Mouse (Mus musculus): ENCODE results near the gene Olfr1154. TPM values are rescaled to one million over a fixed set of nuclear protein-coding genes. Genes with fewer than 3 reads are reported as not detected.

The Olfr1154 gene
- not detected in 2 replicates for polyA plus RNA-seq (2015; fragmentation: Nextera tagmentation; extraction: Ambion mirVana)

DNA sequence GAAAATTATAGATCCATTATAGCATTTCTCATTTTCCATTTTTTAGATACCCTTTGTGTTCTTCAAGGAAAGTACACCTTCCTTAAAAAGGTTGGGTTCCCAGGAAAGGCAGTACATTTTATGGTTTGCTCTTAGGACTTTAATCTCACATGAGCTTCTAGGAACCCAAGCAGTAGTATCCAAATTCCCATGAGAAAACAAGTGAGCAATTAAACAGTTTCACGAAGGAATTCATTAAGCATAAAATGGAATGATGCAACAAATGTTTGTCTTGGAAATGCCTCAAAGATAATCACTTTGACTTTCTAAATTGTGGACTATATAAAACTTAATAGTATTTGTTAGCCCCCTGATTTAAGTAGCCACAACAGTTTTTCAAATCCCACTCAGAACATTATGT is at the start of gene Olfr1154:
TSS of gene Olfr1154 (minus strand) at position 101 of the 400 bp plus-strand sequence.
- no peak within 1 kb of the TSS for H3K9ac ChIP-seq (ENCODE audit: low read length)
- H3K27me3 ChIP-seq (ENCODE audit: control insufficient read depth, insufficient read depth, low read depth, low read length) = no peaks in the 10 kb centered on the region
- no peak within 1 kb of the TSS for H3K4me2 ChIP-seq (ENCODE audit: low read depth, low read length)
- H3K36me3 ChIP-seq (ENCODE audit: control insufficient read depth, insufficient read depth, low read length) = no peaks in the 10 kb centered on the region
- H3K4me3 ChIP-seq (ENCODE audit: low read length) = no peak within 1 kb of the TSS
- H3K27ac ChIP-seq (ENCODE audit: low read length) = no peak within 1 kb of the TSS
- ATAC-seq (ENCODE audit: low read depth) = no peak
- H3K4me1 ChIP-seq (replicated peaks; ENCODE audit: control insufficient read depth, insufficient read depth, low read length) = no peaks in the 10 kb centered on the region
- 80% methylated on average over 1 of the region's 1 CpGs for WGBS
- H3K9me3 ChIP-seq (ENCODE audit: control insufficient read depth, low read length) = no peaks in the 10 kb centered on the region

DNA sequence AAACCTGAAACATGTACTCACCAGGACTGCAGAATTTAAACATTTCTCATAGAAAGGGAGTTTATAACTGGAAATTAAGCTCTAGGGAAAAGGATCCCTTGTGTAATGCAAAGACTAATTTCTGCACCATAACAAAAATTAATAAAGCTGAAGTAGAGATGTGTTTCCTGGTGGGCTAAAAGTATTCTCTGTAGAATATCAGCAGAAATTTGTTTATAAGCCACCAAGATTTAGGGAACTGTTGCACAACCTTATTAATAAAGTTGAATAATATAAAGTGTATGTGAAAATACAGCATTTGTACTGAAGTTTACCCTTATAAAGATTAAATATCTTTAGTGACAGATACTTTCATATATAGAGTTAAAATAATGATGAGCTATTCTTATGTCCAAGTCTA is 48.0 kb upstream of the Olfr1154 start, which contains the start of gene Olfr1156:
TSS of gene Olfr1156 (minus strand) at position 101 of the 400 bp plus-strand sequence.
- H3K4me2 ChIP-seq (ENCODE audit: low read depth, low read length) = no peak within 1 kb of the TSS
- no peak within 1 kb of the TSS for H3K27ac ChIP-seq (ENCODE audit: low read length)
- no peaks in the 10 kb centered on the region for H3K36me3 ChIP-seq (ENCODE audit: control insufficient read depth, insufficient read depth, low read length)
- no peaks in the 10 kb centered on the region for H3K9me3 ChIP-seq (ENCODE audit: control insufficient read depth, low read length)
- ATAC-seq (ENCODE audit: low read depth) = no peak
- H3K27me3 ChIP-seq (ENCODE audit: control insufficient read depth, insufficient read depth, low read depth, low read length) = no peaks in the 10 kb centered on the region
- no peak within 1 kb of the TSS for H3K9ac ChIP-seq (ENCODE audit: low read length)
- H3K4me3 ChIP-seq (ENCODE audit: low read length) = no peak within 1 kb of the TSS
- no peaks in the 10 kb centered on the region for H3K4me1 ChIP-seq (replicated peaks; ENCODE audit: control insufficient read depth, insufficient read depth, low read length)

DNA sequence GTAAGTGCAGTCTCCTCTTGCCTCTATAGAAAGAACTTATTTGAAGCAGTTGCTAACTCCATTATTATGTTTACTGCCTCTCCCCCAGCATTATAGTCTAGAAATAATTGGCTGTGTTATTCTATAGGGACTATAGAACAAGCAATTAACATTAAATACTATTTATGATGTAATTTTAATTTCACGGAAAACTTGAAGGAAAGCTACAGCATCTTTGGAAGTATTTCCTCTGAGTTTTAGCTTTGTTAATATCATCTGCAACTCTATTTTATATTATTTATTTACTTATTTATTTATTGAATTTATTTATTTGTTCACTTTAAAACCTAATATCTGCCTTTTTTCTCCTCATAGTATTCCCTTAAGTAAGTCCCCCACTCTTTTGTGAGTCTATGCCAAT is 40.1 kb upstream of the Olfr1154 start, which contains the start of gene Olfr1155:
TSS of gene Olfr1155 (minus strand) at position 101 of the 400 bp plus-strand sequence.
- H3K27ac ChIP-seq (ENCODE audit: low read length) = no peak within 1 kb of the TSS
- H3K4me1 ChIP-seq (replicated peaks; ENCODE audit: control insufficient read depth, insufficient read depth, low read length) = no peaks in the 10 kb centered on the region
- no peak within 1 kb of the TSS for H3K4me3 ChIP-seq (ENCODE audit: low read length)
- H3K27me3 ChIP-seq (ENCODE audit: control insufficient read depth, insufficient read depth, low read depth, low read length) = no peaks in the 10 kb centered on the region
- WGBS = 92% methylated on average over 1 of the region's 1 CpGs
- H3K36me3 ChIP-seq (ENCODE audit: control insufficient read depth, insufficient read depth, low read length) = no peaks in the 10 kb centered on the region
- ATAC-seq (ENCODE audit: low read depth) = no peak
- no peaks in the 10 kb centered on the region for H3K9me3 ChIP-seq (ENCODE audit: control insufficient read depth, low read length)
- H3K4me2 ChIP-seq (ENCODE audit: low read depth, low read length) = no peak within 1 kb of the TSS
- no peak within 1 kb of the TSS for H3K9ac ChIP-seq (ENCODE audit: low read length)

DNA sequence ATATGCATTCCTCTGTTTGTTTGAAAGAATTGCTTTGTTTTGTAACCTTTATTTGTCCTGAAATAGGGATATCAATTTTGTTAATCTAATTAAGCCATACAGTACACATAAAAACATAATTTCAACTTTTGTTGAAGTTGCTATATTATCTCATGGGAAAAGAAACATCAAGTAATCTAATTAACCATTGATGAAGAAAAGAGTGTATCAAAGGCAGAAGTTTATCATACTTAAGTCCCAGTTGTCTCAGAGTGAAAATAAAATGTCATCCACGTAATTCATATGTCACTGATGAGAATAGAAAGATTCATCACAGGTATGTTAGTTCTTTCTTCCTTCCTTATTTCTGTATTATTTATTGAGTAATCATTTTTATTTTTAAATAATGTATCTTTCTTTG is 10.3 kb downstream of the Olfr1154 start, which contains the start of gene Olfr1153:
TSS of gene Olfr1153 (plus strand) at position 301 of the 400 bp plus-strand sequence.
- no peak within 1 kb of the TSS for H3K27ac ChIP-seq (ENCODE audit: low read length)
- 59% methylated on average over 1 of the region's 1 CpGs for WGBS
- H3K9ac ChIP-seq (ENCODE audit: low read length) = no peak within 1 kb of the TSS
- H3K4me3 ChIP-seq (ENCODE audit: low read length) = no peak within 1 kb of the TSS
- ATAC-seq (ENCODE audit: low read depth) = no peak
- H3K27me3 ChIP-seq (ENCODE audit: control insufficient read depth, insufficient read depth, low read depth, low read length) = no peaks in the 10 kb centered on the region
- H3K4me2 ChIP-seq (ENCODE audit: low read depth, low read length) = no peak within 1 kb of the TSS
- no peaks in the 10 kb centered on the region for H3K4me1 ChIP-seq (replicated peaks; ENCODE audit: control insufficient read depth, insufficient read depth, low read length)
- no peaks in the 10 kb centered on the region for H3K9me3 ChIP-seq (ENCODE audit: control insufficient read depth, low read length)
- H3K36me3 ChIP-seq (ENCODE audit: control insufficient read depth, insufficient read depth, low read length) = no peaks in the 10 kb centered on the region

DNA sequence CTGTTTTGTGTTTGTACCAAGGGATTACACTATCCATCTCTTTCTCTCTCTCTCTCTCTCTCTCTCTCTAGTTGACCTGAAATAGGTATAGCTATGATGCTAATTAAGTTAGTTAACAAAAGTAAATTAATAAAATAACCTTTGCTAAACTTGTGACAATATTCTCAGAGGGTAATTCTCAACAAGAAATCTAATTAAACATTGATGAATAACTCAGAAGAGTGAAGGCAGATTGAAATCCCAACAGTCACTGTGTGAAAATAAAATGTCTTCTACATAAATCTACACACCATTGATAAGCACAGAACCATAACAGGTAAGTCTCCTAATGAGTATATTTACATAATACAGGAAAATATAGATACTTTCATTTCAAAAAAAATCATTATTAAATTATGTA is 38.8 kb downstream of the Olfr1154 start, which contains the start of gene Olfr1152:
TSS of gene Olfr1152 (plus strand) at position 301 of the 400 bp plus-strand sequence.
- Histone ChIP-seq H3K9me3 (ENCODE audit: control insufficient read depth, low read length) (no peaks in the 10 kb centered on the region; the same call in 1 of the 2 replicates), H3K36me3 (ENCODE audit: control insufficient read depth, insufficient read depth, low read length) (no peaks in the 10 kb centered on the region), H3K4me3 (ENCODE audit: low read length) (no peak within 1 kb of the TSS), H3K9ac (ENCODE audit: low read length) (no peak within 1 kb of the TSS), H3K27me3 (ENCODE audit: control insufficient read depth, insufficient read depth, low read depth, low read length) (no peaks in the 10 kb centered on the region), H3K4me2 (ENCODE audit: low read depth, low read length) (no peak within 1 kb of the TSS), H3K27ac (ENCODE audit: low read length) (no peak within 1 kb of the TSS), H3K4me1 (replicated peaks; ENCODE audit: control insufficient read depth, insufficient read depth, low read length) (no peaks in the 10 kb centered on the region)
- ATAC-seq (ENCODE audit: low read depth) = no peak

DNA sequence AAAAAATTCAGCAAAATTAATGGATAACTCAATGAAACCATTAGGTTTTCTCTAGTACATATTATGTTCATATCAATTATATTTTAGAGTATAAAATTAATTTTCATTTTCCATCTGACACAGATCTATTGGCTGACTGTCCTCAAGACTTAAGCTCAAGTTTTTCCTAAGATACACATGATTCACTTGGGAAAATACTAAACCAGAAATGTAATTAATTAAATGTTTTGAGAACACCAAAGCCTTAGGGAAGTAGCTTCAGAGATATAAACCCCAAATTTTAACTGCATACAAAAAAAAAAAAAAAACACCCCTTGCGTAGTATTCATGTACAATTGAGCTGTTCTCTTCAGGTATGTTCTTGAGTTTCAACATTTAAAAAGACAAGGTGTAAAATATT is 49.4 kb downstream of the Olfr1154 start, which contains the start of gene Olfr1151:
TSS of gene Olfr1151 (plus strand) at position 301 of the 400 bp plus-strand sequence.
- ATAC-seq (ENCODE audit: low read depth) = no peak
- Histone ChIP-seq H3K36me3 (ENCODE audit: control insufficient read depth, insufficient read depth, low read length) (no peaks in the 10 kb centered on the region), H3K4me2 (ENCODE audit: low read depth, low read length) (no peak within 1 kb of the TSS), H3K9ac (ENCODE audit: low read length) (no peak within 1 kb of the TSS), H3K9me3 (ENCODE audit: control insufficient read depth, low read length) (no peaks in the 10 kb centered on the region), H3K4me3 (ENCODE audit: low read length) (no peak within 1 kb of the TSS), H3K27ac (ENCODE audit: low read length) (no peak within 1 kb of the TSS), H3K4me1 (replicated peaks; ENCODE audit: control insufficient read depth, insufficient read depth, low read length) (no peaks in the 10 kb centered on the region), H3K27me3 (ENCODE audit: control insufficient read depth, insufficient read depth, low read depth, low read length) (no peaks in the 10 kb centered on the region)
- 77% methylated on average over 1 of the region's 1 CpGs for WGBS

Other genes starting within 250 kb of the Olfr1154 start
- not detected in 2 replicates for gene Olfr1134, start 246.7 kb downstream of the Olfr1154 start, polyA plus RNA-seq (2015; fragmentation: Nextera tagmentation; extraction: Ambion mirVana)
- not detected in 2 replicates for gene Olfr1135, start 231.5 kb downstream of the Olfr1154 start, polyA plus RNA-seq (2015; fragmentation: Nextera tagmentation; extraction: Ambion mirVana)
- gene Olfr1136, start 211.2 kb downstream of the Olfr1154 start, polyA plus RNA-seq (2015; fragmentation: Nextera tagmentation; extraction: Ambion mirVana) = not detected in 2 replicates
- gene Olfr1137, start 192.0 kb downstream of the Olfr1154 start, polyA plus RNA-seq (2015; fragmentation: Nextera tagmentation; extraction: Ambion mirVana) = not detected in 2 replicates
- not detected in 2 replicates for gene Olfr1138, start 165.2 kb downstream of the Olfr1154 start, polyA plus RNA-seq (2015; fragmentation: Nextera tagmentation; extraction: Ambion mirVana)
- not detected in 2 replicates for gene Olfr1140, start 161.4 kb downstream of the Olfr1154 start, polyA plus RNA-seq (2015; fragmentation: Nextera tagmentation; extraction: Ambion mirVana)
- not detected in 2 replicates for gene Olfr1141, start 151.2 kb downstream of the Olfr1154 start, polyA plus RNA-seq (2015; fragmentation: Nextera tagmentation; extraction: Ambion mirVana)
- gene Olfr152, start 125.7 kb downstream of the Olfr1154 start, polyA plus RNA-seq (2015; fragmentation: Nextera tagmentation; extraction: Ambion mirVana) = not detected in 2 replicates
- not detected in 2 replicates for gene Olfr1143, start 104.6 kb downstream of the Olfr1154 start, polyA plus RNA-seq (2015; fragmentation: Nextera tagmentation; extraction: Ambion mirVana)
- not detected in 2 replicates for gene Olfr1145, start 95.3 kb downstream of the Olfr1154 start, polyA plus RNA-seq (2015; fragmentation: Nextera tagmentation; extraction: Ambion mirVana)
- not detected in 2 replicates for gene Olfr1148, start 74.6 kb downstream of the Olfr1154 start, polyA plus RNA-seq (2015; fragmentation: Nextera tagmentation; extraction: Ambion mirVana)
- gene Olfr1150-ps1, start 61.2 kb downstream of the Olfr1154 start, polyA plus RNA-seq (2015; fragmentation: Nextera tagmentation; extraction: Ambion mirVana) = not detected in 2 replicates
- gene Olfr1151, start 49.3 kb downstream of the Olfr1154 start, polyA plus RNA-seq (2015; fragmentation: Nextera tagmentation; extraction: Ambion mirVana) = not detected in 2 replicates
- not detected in 2 replicates for gene Olfr1152, start 38.7 kb downstream of the Olfr1154 start, polyA plus RNA-seq (2015; fragmentation: Nextera tagmentation; extraction: Ambion mirVana)
- not detected in 2 replicates for gene Olfr1153, start 10.2 kb downstream of the Olfr1154 start, polyA plus RNA-seq (2015; fragmentation: Nextera tagmentation; extraction: Ambion mirVana)
- not detected in 2 replicates for gene Olfr1155, start 40.0 kb upstream of the Olfr1154 start, polyA plus RNA-seq (2015; fragmentation: Nextera tagmentation; extraction: Ambion mirVana)
- gene Olfr1156, start 47.9 kb upstream of the Olfr1154 start, polyA plus RNA-seq (2015; fragmentation: Nextera tagmentation; extraction: Ambion mirVana) = not detected in 2 replicates
- not detected in 2 replicates for gene Olfr1157, start 63.1 kb upstream of the Olfr1154 start, polyA plus RNA-seq (2015; fragmentation: Nextera tagmentation; extraction: Ambion mirVana)
- not detected in 2 replicates for gene Olfr74, start 69.5 kb upstream of the Olfr1154 start, polyA plus RNA-seq (2015; fragmentation: Nextera tagmentation; extraction: Ambion mirVana)
- not detected in 2 replicates for gene Olfr1158, start 84.9 kb upstream of the Olfr1154 start, polyA plus RNA-seq (2015; fragmentation: Nextera tagmentation; extraction: Ambion mirVana)
- not detected in 2 replicates for gene Olfr1160, start 103.1 kb upstream of the Olfr1154 start, polyA plus RNA-seq (2015; fragmentation: Nextera tagmentation; extraction: Ambion mirVana)
- not detected in 2 replicates for gene Olfr1161, start 117.6 kb upstream of the Olfr1154 start, polyA plus RNA-seq (2015; fragmentation: Nextera tagmentation; extraction: Ambion mirVana)
- not detected in 2 replicates for gene Olfr73, start 132.5 kb upstream of the Olfr1154 start, polyA plus RNA-seq (2015; fragmentation: Nextera tagmentation; extraction: Ambion mirVana)
- not detected in 2 replicates for gene Olfr1162, start 146.0 kb upstream of the Olfr1154 start, polyA plus RNA-seq (2015; fragmentation: Nextera tagmentation; extraction: Ambion mirVana)
- not detected in 2 replicates for gene Olfr1163, start 166.7 kb upstream of the Olfr1154 start, polyA plus RNA-seq (2015; fragmentation: Nextera tagmentation; extraction: Ambion mirVana)
- not detected in 2 replicates for gene Olfr1164, start 188.8 kb upstream of the Olfr1154 start, polyA plus RNA-seq (2015; fragmentation: Nextera tagmentation; extraction: Ambion mirVana)
- gene Olfr1166, start 223.1 kb upstream of the Olfr1154 start, polyA plus RNA-seq (2015; fragmentation: Nextera tagmentation; extraction: Ambion mirVana) = not detected in 2 replicates

Data from lung, embryonic 16.5 days (tissue).